Mouse (Mus musculus) kidney, adult 10 weeks (tissue): ENCODE results near the gene Acer3. TPM values are rescaled to one million over a fixed set of nuclear protein-coding genes. Genes with fewer than 3 reads are reported as not detected.

Experiments used
- polyA plus RNA-seq: library from polyadenylated mRNA; stranded (reverse); fragments of 350-450 nt; fragmentation: Illumina TruSeq; extraction: RNeasy Lipid Tissue Mini Kit (QIAGEN cat#74804); gene quantifications from one replicate; pipeline ENCODE4 v1.2.3, GENCODE M21; 2014; ENCODE audit warnings: low read depth, low replicate concordance

The Acer3 gene
- 49.6 TPM for polyA plus RNA-seq

DNA sequence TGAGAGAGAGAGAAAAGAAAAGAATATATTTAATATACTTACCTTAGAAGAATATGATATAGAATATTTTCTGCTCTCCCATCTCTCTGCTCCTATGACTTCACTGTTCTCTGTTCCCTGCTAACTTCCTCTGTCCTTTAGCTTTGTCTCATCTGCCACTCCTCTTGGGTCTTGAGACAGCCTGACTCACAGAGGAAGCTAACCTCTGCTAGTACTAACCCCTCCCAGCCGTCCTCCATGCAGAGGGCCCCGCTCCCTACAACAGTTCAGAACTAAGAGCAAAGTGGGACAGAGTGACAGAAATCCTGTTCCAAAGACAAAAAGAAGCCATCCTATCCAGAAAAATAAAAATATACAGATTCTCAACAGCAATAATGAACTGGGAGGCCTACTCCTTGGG is at the start of gene Acer3:
Gene Acer3, minus strand, starts transcription at position 126 of the 400 bp plus-strand sequence.

DNA sequence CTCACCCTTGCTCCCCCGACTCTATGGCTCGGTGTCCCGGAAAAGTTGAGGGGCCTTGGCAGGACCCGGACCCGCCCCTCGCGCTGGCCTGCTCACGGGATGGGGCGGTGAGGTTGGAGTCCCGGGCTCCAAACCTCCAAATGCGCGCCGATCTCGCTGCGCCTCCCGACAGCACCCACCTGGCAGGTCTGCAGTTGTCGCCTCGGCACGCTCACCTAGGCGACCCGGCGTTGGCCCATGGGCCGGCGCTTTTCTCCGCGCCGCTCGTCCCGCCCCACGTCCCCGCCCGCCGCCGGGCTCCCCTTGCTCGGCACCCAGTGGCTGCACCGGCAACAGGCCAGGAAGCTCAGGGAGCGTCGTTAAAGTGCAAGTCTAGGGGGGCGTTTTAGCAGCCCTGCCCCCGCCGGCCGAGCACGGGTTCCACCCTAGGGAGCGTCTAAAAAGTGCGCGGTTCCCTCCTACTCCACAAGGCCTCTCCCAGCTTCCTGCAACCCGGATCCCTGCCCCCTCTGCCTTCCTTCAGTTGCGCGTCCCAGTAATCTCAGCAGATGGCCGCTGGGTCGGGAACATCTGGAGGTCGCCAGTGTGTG is 40.1 kb upstream of the Acer3 start, which contains the start of gene Tsku:
Gene Tsku, minus strand, starts transcription at position 266 of the 590 bp plus-strand sequence.

DNA sequence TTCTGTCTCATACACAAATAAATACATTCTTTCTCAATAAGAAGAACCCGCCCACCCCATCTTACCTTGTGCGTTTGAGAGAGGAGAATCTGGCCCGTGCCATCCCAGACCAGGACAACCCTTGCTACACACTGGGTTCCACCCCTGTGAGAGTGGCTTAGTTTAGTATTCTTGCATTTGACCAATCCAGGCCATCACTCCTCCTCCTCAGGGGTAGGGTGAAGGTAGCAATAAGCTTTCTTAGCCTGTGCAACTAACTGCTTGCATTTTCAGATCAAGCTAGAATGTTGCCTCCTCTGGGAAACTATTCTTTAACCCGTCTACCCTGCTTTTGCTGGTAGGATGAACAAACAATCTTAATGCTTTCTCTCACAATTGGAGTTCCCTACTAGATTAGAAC is 121.6 kb downstream of the Acer3 start, which contains the start of gene B3gnt6:
Gene B3gnt6, minus strand, starts transcription at position 101 of the 400 bp plus-strand sequence.

DNA sequence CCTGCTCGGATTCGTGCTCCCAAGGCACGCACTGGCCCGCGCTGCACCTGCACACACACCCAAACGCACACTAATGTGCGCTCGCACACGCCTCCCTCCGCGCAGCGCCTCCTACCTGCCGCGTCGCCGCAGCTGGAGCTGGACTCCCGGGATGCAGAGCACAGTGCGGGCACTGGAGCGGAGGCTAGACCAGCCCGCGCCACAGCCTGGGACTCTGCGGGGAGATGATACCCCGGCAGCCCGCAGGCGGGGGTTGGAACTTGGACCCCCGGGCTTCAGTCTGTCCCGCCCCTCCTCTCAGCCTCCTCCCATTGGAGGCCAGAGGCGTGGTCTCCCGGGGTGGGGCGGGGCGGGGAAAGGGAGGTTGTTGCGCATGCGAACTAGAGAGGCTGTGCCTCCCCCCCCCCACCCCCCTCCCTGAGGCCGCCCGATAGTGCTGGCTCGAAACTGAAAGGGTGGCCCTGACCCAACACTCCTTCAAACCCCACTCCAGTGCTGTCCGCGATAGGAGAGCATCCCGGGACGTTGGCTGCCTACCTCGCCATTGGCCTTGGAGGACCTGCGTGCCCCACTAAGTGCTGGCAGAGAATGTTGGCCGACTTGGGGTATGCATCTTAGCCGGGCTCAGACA is 143.0 kb downstream of the Acer3 start, which contains the start of gene Capn5:
Gene Capn5, minus strand, starts transcription at position 346 of the 631 bp plus-strand sequence.

Other genes starting within 250 kb of the Acer3 start
- 2.5 TPM for gene Myo7a, start 201.7 kb downstream of the Acer3 start, polyA plus RNA-seq
- not detected for gene Omp, start 175.7 kb downstream of the Acer3 start, polyA plus RNA-seq
- 1.0 TPM for gene Capn5, start 142.9 kb downstream of the Acer3 start, polyA plus RNA-seq
- gene B3gnt6, start 121.7 kb downstream of the Acer3 start, polyA plus RNA-seq, result not detected
- 0.32 TPM for gene Tsku, start 40.1 kb upstream of the Acer3 start, polyA plus RNA-seq
- not detected for gene Gucy2d, start 119.2 kb upstream of the Acer3 start, polyA plus RNA-seq
- gene Lrrc32, start 168.1 kb upstream of the Acer3 start, polyA plus RNA-seq, result 1.5 TPM